Mouse (Mus musculus) CH12.LX (cell line): ENCODE results near the gene Mymk. TPM values are rescaled to one million over a fixed set of nuclear protein-coding genes. Genes with fewer than 3 reads are reported as not detected.

Source experiments
- DNase-seq: peaks from one replicate; pipeline ENCODE4 v3.0.0-alpha.2; 2013; ENCODE audit errors: extremely low read depth
- H3K27ac ChIP-seq: 2 replicates; pipeline ENCODE4 v1.5.1; 2012; ENCODE audit warnings: low read depth, mild to moderate bottlenecking, control low read depth, moderate library complexity; ENCODE audit not compliant: insufficient read depth
- H3K27me3 ChIP-seq: replicated peaks from 2 replicates; pipeline ENCODE3; 2012; ENCODE audit warnings: inconsistent platforms
- H3K36me3 ChIP-seq, 2 experiments: replicated peaks in 1 of 2; 2 replicates each; pipeline versions ENCODE3 to v1.6.1; 2012; ENCODE audit warnings: inconsistent platforms in 1 of 2, low read length in 1 of 2, mild to moderate bottlenecking in 1 of 2, mixed read lengths in 1 of 2, moderate library complexity in 1 of 2; ENCODE audit not compliant: control insufficient read depth in 1 of 2, insufficient read depth in 1 of 2
- H3K4me1 ChIP-seq, 2 experiments: 2 replicates each; pipeline ENCODE4 v1.6.1; 2012; ENCODE audit warnings: inconsistent platforms in 1 of 2, moderate library complexity in 1 of 2; ENCODE audit not compliant: insufficient read depth in 2 of 2, control insufficient read depth in 1 of 2
- H3K4me2 ChIP-seq: 2 replicates; pipeline ENCODE4 v1.6.1; 2012; ENCODE audit warnings: low read depth, mild to moderate bottlenecking, control low read depth; ENCODE audit not compliant: poor library complexity, insufficient read depth, severe bottlenecking
- H3K4me3 ChIP-seq, 3 experiments: fragments of 150-350 bp in 1 of 3; sonication (generic) in 1 of 3; replicated peaks in 1 of 3; 2 replicates each; pipeline versions ENCODE3 to v1.5.1; 2011 to 2012; ENCODE audit warnings: low read depth in 2 of 3, low read length in 2 of 3, mild to moderate bottlenecking in 2 of 3, moderate library complexity in 2 of 3, control low read depth in 1 of 3, improper control_type of control experiment in 1 of 3, inconsistent platforms in 1 of 3, mixed read lengths in 1 of 3; ENCODE audit not compliant: poor library complexity in 1 of 3
- H3K79me2 ChIP-seq: replicated peaks from 2 replicates; pipeline ENCODE4 v1.6.1; 2012; ENCODE audit warnings: mild to moderate bottlenecking, moderate library complexity; ENCODE audit not compliant: control insufficient read depth, poor library complexity, insufficient read depth, severe bottlenecking; ENCODE audit errors: extremely low read depth
- H3K9ac ChIP-seq: 2 replicates; pipeline ENCODE4 v1.6.1; 2012; ENCODE audit warnings: low read depth, mild to moderate bottlenecking, control low read depth, moderate library complexity; ENCODE audit not compliant: insufficient read depth
- H3K9me3 ChIP-seq: replicated peaks from 2 replicates; pipeline ENCODE3; 2012; ENCODE audit warnings: low read length, inconsistent platforms, mixed read lengths
- BHLHE40 ChIP-seq: IDR thresholded peaks from 2 replicates; pipeline ENCODE4 v1.6.1; 2011; ENCODE audit warnings: mild to moderate bottlenecking, low read depth, low read length, improper control_type of control experiment
- CHD1 ChIP-seq: IDR thresholded peaks from 2 replicates; pipeline ENCODE4 v1.6.1; 2012; ENCODE audit warnings: low read depth, low read length, improper control_type of control experiment, inconsistent platforms
- CTCF ChIP-seq, 2 experiments: IDR thresholded peaks in 1 of 2; conservative IDR thresholded peaks in 1 of 2; 2 replicates each; pipeline ENCODE4 v1.5.1; 2011 to 2012; ENCODE audit warnings: low read depth in 2 of 2, low read length in 2 of 2, improper control_type of control experiment in 1 of 2, inconsistent platforms in 1 of 2, mild to moderate bottlenecking in 1 of 2, moderate library complexity in 1 of 2
- E2F4 ChIP-seq: IDR thresholded peaks from 2 replicates; pipeline ENCODE4 v1.6.1; 2011; ENCODE audit warnings: low read depth, low read length, improper control_type of control experiment; ENCODE audit not compliant: insufficient replicate concordance
- ELF1 ChIP-seq: IDR thresholded peaks from 2 replicates; pipeline ENCODE4 v1.6.1; 2014; ENCODE audit warnings: low read depth, mild to moderate bottlenecking, inconsistent platforms, low read length, improper control_type of control experiment
- ETS1 ChIP-seq: conservative IDR thresholded peaks from 2 replicates; pipeline ENCODE4 v1.6.1; 2012; ENCODE audit warnings: low read depth, mild to moderate bottlenecking, inconsistent platforms, low read length, improper control_type of control experiment, moderate library complexity
- GABPA ChIP-seq: IDR thresholded peaks from 2 replicates; pipeline ENCODE4 v1.6.1; 2012; ENCODE audit warnings: low read depth, low read length, improper control_type of control experiment, inconsistent platforms; ENCODE audit not compliant: insufficient replicate concordance
- HCFC1 ChIP-seq: IDR thresholded peaks from 2 replicates; pipeline ENCODE4 v1.6.1; 2012; ENCODE audit warnings: low read depth, mild to moderate bottlenecking, inconsistent platforms, low read length, improper control_type of control experiment
- JUN ChIP-seq: IDR thresholded peaks from 2 replicates; pipeline ENCODE4 v1.6.1; 2011; ENCODE audit warnings: low read depth, mild to moderate bottlenecking, low read length, improper control_type of control experiment, moderate library complexity; ENCODE audit not compliant: insufficient read depth
- JUND ChIP-seq: conservative IDR thresholded peaks from 2 replicates; pipeline ENCODE4 v1.6.1; 2011; ENCODE audit warnings: low read depth, low read length, improper control_type of control experiment
- KAT2A ChIP-seq: IDR thresholded peaks from 2 replicates; pipeline ENCODE4 v1.6.1; 2012; ENCODE audit warnings: low read length, improper control_type of control experiment, inconsistent platforms; ENCODE audit not compliant: insufficient replicate concordance
- MAFK ChIP-seq: IDR thresholded peaks from 2 replicates; pipeline ENCODE4 v1.6.1; 2011; ENCODE audit warnings: low read length, improper control_type of control experiment; ENCODE audit not compliant: insufficient replicate concordance
- MAX ChIP-seq: IDR thresholded peaks from 2 replicates; pipeline ENCODE4 v1.6.1; 2011; ENCODE audit warnings: low read length, improper control_type of control experiment
- MAZ ChIP-seq: IDR thresholded peaks from 2 replicates; pipeline ENCODE4 v1.6.1; 2012; ENCODE audit warnings: low read depth, mild to moderate bottlenecking, inconsistent platforms, low read length, improper control_type of control experiment, moderate library complexity
- MEF2A ChIP-seq: IDR thresholded peaks from 2 replicates; pipeline ENCODE4 v1.6.1; 2014; ENCODE audit warnings: low read depth, mild to moderate bottlenecking, inconsistent platforms, low read length, improper control_type of control experiment, borderline replicate concordance
- MXI1 ChIP-seq: IDR thresholded peaks from 2 replicates; pipeline ENCODE4 v1.6.1; 2011; ENCODE audit warnings: mild to moderate bottlenecking, low read depth, low read length, improper control_type of control experiment
- NRF1 ChIP-seq: IDR thresholded peaks from 2 replicates; pipeline ENCODE4 v1.6.1; 2014; ENCODE audit warnings: low read depth, mild to moderate bottlenecking, inconsistent platforms, low read length, improper control_type of control experiment, moderate library complexity
- PAX5 ChIP-seq: IDR thresholded peaks from 2 replicates; pipeline ENCODE4 v1.6.1; 2012; ENCODE audit warnings: low read length, inconsistent platforms, mixed read lengths
- POLR2AphosphoS2 ChIP-seq: IDR thresholded peaks from 2 replicates; pipeline ENCODE4 v1.6.1; 2011; ENCODE audit warnings: low read depth, low read length, improper control_type of control experiment
- SIN3A ChIP-seq: IDR thresholded peaks from 2 replicates; pipeline ENCODE4 v1.6.1; 2012; ENCODE audit warnings: low read length, improper control_type of control experiment, inconsistent platforms
- SMC3 ChIP-seq: IDR thresholded peaks from 2 replicates; pipeline ENCODE4 v1.6.1; 2011; ENCODE audit warnings: low read depth, low read length, improper control_type of control experiment
- TBP ChIP-seq: conservative IDR thresholded peaks from 2 replicates; pipeline ENCODE4 v1.6.1; 2011; ENCODE audit warnings: low read depth, low read length, improper control_type of control experiment
- USF1 ChIP-seq: IDR thresholded peaks from 2 replicates; pipeline ENCODE4 v1.6.1; 2014; ENCODE audit warnings: low read depth, mild to moderate bottlenecking, inconsistent platforms, low read length, improper control_type of control experiment
- ZNF384 ChIP-seq: IDR thresholded peaks from 2 replicates; pipeline ENCODE4 v1.6.1; 2012; ENCODE audit warnings: low read depth, low read length, improper control_type of control experiment, inconsistent platforms
- dilution Hi-C: fragments of 300-500 bp; cut with MboI; formaldehyde crosslinking; loops from 2 replicates; pipeline ENCODE4 v1.14.3; 2020; ENCODE audit warnings: low sequenced_read_pairs; ENCODE audit not compliant: extremely low pct_unique_long_range_greater_than_20kb, extremely low pct_ligation_motif_present
- in situ Hi-C: fragments of 300-500 bp; cut with MboI; formaldehyde crosslinking; loops from 3 replicates; pipeline ENCODE4 v1.14.3; 2019; ENCODE audit warnings: low sequenced_read_pairs, low pct_ligation_motif_present, low pct_unique_long_range_greater_than_20kb, mixed read lengths
- polyA plus RNA-seq: library from polyadenylated mRNA; unstranded; fragments of >175 nt; gene quantifications from 2 replicates; pipeline ENCODE4 v1.2.1, GENCODE M21; 2012; ENCODE audit warnings: low read depth; ENCODE audit not compliant: insufficient read length
- total RNA-seq, 2 experiments: library from RNA; depleted of rRNA; stranded (reverse); fragments of 300-350 nt in 1 of 2; fragments of >200 nt in 1 of 2; gene quantifications; 2 replicates each; pipeline ENCODE4 v1.2.3; 2012 to 2014

Gene Mymk
- total and polyA plus RNA-seq, 3 experiments, result not detected

DNA sequence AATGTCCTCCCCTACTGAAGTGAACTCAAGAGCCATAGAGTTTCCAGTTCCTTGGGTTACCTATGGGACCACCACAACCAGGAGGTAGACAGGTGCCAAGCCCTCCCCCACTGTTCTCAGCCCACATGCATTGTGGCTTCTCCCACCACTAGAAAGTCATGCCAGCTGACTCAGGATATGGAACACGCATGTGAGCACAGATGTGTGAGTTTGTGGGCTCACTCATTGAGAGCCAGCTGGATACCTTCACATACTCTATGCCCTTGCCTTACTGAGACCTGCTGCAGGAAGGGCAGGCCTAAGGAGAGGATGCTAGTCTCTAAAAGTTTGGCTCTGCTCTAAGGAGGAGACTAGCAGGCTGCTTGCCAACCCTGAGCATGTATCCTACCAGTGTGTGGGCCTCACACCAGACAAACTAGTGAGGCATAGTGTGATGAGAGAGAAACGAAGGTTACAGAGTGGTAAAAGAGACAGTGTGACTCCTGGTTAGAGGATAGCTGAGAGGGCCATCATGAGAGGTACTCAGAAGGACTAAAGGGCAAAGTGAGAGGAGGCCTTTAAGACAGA, 1.6 kb downstream of the Mymk start (continued):
- no peak for TF ChIP-seq JUND

DNA sequence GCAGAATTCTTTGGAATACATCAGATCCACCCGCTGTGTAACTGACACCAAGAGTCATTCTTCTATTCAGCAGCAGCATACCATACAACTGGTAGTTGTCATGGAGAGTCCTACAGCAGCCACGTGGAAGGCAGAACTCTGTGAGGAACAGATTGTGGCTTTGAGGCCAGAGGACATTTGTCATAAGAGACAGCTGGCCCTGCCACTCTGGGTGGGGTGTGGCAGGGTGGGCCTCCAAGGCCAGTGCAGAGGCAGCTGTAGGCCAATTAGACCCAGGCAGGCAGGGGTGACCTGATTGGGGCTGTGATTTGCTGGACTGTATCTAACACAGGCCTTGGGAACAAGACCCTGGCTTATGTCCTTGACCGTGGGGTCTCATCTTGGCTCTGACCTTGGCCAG, 2.3 kb downstream of the Mymk start:
- no peaks in the 10 kb centered on the region for H3K36me3 ChIP-seq
- no peak overlapping the region for H3K9ac ChIP-seq
- no peaks in the 10 kb centered on the region for H3K9me3 ChIP-seq
- H3K27ac ChIP-seq, result no peak overlapping the region
- no peak overlapping the region for H3K4me3 ChIP-seq
- peaks cover 0 to 3% of the 10 kb centered on the region in 2 experiments; a peak in 2 of 4 replicates for H3K4me1 ChIP-seq
- in situ Hi-C loops (no loop called here), dilution Hi-C loops (no loop called here)
- no peak for DNase-seq
- TF ChIP-seq MAX, result no peak
- no peak for TF ChIP-seq CTCF (conservative IDR thresholded peaks at IDR 0.05 in 1 of 2, IDR thresholded peaks at IDR 0.05 in 1 of 2; ENCODE audit: low read depth in 2 of 2, low read length in 2 of 2)
- TF ChIP-seq PAX5, result no peak
- TF ChIP-seq SIN3A, result no peak
- no peak for TF ChIP-seq E2F4
- no peak for TF ChIP-seq KAT2A
- TF ChIP-seq ZNF384, result no peak
- no peak for TF ChIP-seq NRF1
- TF ChIP-seq CHD1, result no peak
- no peak for TF ChIP-seq MAFK
- TF ChIP-seq ELF1, result no peak
- no peak for TF ChIP-seq GABPA
- no peak for TF ChIP-seq SMC3
- no peak for TF ChIP-seq USF1
- no peak for TF ChIP-seq MEF2A
- no peak overlapping the region for H3K4me2 ChIP-seq
- no peaks in the 10 kb centered on the region for H3K79me2 ChIP-seq
- peaks cover 61% of the 10 kb centered on the region for H3K27me3 ChIP-seq

DNA sequence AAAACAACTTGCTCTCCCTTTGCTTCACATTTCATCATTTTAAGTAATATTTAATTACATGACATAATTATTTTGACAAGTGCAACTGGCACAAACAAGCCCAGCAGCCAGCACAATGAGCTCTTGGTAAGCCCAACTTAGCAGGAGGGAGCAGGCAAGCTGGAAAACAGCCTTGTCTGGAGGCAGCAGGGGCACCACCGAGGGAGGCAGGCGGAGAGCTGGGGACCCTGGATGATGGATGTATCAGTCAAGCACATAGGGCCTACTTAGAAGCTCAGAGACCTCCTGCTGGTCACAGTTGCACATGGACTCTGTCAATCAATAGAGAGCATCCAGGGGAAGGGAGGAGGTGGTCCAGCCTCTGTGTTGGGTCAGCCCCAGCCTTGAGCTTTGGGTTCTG, 4.0 kb downstream of the Mymk start:
- H3K4me2 ChIP-seq, result no peak overlapping the region

More for the DNA sequence above, 4.0 kb downstream of the Mymk start:
- in situ Hi-C loops, result no loop called here
- Histone ChIP-seq H3K4me3 (no peak overlapping the region), H3K4me1 (peaks cover 0 to 3% of the 10 kb centered on the region in 2 experiments; a peak in 1 of 4 replicates)
- TF ChIP-seq PAX5, result no peak
- no peak for TF ChIP-seq MAZ
- no peak for TF ChIP-seq BHLHE40
- no peak for TF ChIP-seq CTCF (conservative IDR thresholded peaks at IDR 0.05 in 1 of 2, IDR thresholded peaks at IDR 0.05 in 1 of 2; ENCODE audit: low read depth in 2 of 2, low read length in 2 of 2)
- TF ChIP-seq ETS1, result no peak
- TF ChIP-seq JUN, result no peak
- TF ChIP-seq HCFC1, result no peak
- TF ChIP-seq TBP, result no peak
- TF ChIP-seq MEF2A, result no peak
- TF ChIP-seq MXI1, result no peak
- no peak for TF ChIP-seq POLR2AphosphoS2
- TF ChIP-seq, all 38 proteins: peak for 0
- dilution Hi-C loops, result no loop called here
- Histone ChIP-seq H3K27ac (no peak overlapping the region), H3K9ac (no peak overlapping the region), H3K79me2 (no peaks in the 10 kb centered on the region), H3K27me3 (peaks cover 58% of the 10 kb centered on the region), H3K9me3 (no peaks in the 10 kb centered on the region), H3K36me3 (no peaks in the 10 kb centered on the region)
- no peak for DNase-seq
